Mouse (Mus musculus) heart, embryonic 12.5 days (tissue): Measurements from ENCODE around the gene Immp2l. TPM values are rescaled to one million over a fixed set of nuclear protein-coding genes. Genes with fewer than 3 reads are reported as not detected.

Experiments used
- ATAC-seq: fragments of 200-750 bp; cut with Nextera tagmentation; 2 replicates; pipeline ENCODE4 v1.8.0; 2017; ENCODE audit warnings: moderate TSS enrichment, moderate library complexity; ENCODE audit not compliant: insufficient number of reproducible peaks, low FRiP score
- H3K27ac ChIP-seq: fragments of 300-500 bp; sonication (generic); 2 replicates; pipeline ENCODE4 v1.5.1; 2016; ENCODE audit warnings: mild to moderate bottlenecking, moderate library complexity; ENCODE audit not compliant: poor library complexity, severe bottlenecking
- H3K27me3 ChIP-seq: fragments of 300-500 bp; sonication (generic); replicated peaks from 2 replicates; pipeline ENCODE4 v1.6.1; 2016; ENCODE audit warnings: mild to moderate bottlenecking, moderate library complexity
- H3K36me3 ChIP-seq: fragments of 300-500 bp; sonication (generic); 2 replicates; pipeline ENCODE4 v1.6.1; 2016; ENCODE audit warnings: mild to moderate bottlenecking, moderate library complexity
- H3K4me1 ChIP-seq: fragments of 300-500 bp; sonication (generic); replicated peaks from 2 replicates; pipeline ENCODE4 v1.6.1; 2016; ENCODE audit warnings: mild to moderate bottlenecking
- H3K4me2 ChIP-seq: fragments of 300-500 bp; sonication (generic); 2 replicates; pipeline ENCODE4 v1.6.1; 2016; ENCODE audit warnings: mild to moderate bottlenecking, moderate library complexity
- H3K4me3 ChIP-seq: fragments of 300-500 bp; sonication (generic); 2 replicates; pipeline ENCODE4 v1.5.1; 2016; ENCODE audit warnings: mild to moderate bottlenecking
- H3K9ac ChIP-seq: fragments of 300-500 bp; sonication (generic); 2 replicates; pipeline ENCODE4 v1.6.1; 2016; ENCODE audit warnings: mild to moderate bottlenecking, moderate library complexity
- H3K9me3 ChIP-seq: fragments of 300-500 bp; sonication (generic); replicated peaks from 2 replicates; pipeline ENCODE4 v1.6.1; 2016; ENCODE audit warnings: mild to moderate bottlenecking, moderate library complexity
- WGBS: fragments of 180-500 bp; shearing (Covaris S2); methylation state at CpG from one replicate; pipeline ENCODE4 v1.1.7; 2016; 5-methylcytosine and 5-hydroxymethylcytosine counted together
- polyA plus RNA-seq: library from polyadenylated mRNA; unstranded; fragments of >200 nt; fragmentation: Nextera tagmentation; extraction: Ambion mirVana; gene quantifications from 2 replicates; pipeline ENCODE4 v1.2.1, GENCODE M21; 2016

Gene Immp2l
- polyA plus RNA-seq, 1 experiment from 2014 or later = 12.4 TPM

DNA sequence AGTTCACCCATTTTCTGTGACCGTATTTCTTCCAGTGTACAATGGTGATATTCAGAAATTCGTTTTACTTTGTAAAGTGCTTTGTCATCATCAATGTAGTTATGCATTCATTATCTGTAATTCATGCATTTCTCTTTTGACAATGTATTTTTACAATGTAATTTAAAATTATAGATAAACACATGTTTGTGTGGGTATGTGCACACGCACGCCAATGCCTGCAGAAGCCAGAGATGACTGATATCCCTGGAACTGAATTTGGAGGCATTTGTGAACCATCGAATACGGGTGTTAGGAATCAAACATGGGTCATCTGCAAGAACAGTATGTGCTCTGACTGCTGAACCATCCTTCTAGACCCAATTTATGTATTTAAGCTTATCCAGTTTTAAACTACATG is 161.6 kb downstream of the Immp2l start:
- Histone ChIP-seq H3K27me3 (no peaks in the 10 kb centered on the region), H3K4me1 (peaks cover 4% of the 10 kb centered on the region; the same call in 1 of the 2 replicates), H3K27ac (no peak overlapping the region), H3K36me3 (no peaks in the 10 kb centered on the region), H3K4me2 (no peak overlapping the region), H3K9me3 (no peaks in the 10 kb centered on the region), H3K4me3 (no peak overlapping the region), H3K9ac (no peak overlapping the region)
- 89% methylated on average over 6 of the region's 6 CpGs for WGBS
- ATAC-seq = no peak

DNA sequence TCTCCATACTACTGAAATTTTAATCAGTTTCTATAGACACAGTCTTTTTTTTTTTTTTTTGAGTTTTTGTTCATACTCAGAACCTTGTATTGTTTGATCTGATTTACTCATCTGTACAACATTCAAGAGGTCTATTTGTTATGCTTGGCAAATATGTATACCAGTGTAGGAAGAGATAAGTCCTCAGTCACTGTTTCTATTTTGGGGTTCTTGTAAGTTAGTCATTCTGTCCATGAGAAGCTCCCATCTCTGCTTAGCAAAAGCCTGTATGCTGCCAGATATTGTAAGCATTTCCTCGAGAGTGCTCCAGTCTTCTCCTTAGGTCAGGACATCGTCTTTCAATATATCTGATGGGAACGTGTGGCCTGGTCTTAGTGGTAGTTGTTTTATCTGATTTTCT is 168.9 kb downstream of the Immp2l start:
- peaks cover 5% of the 10 kb centered on the region; the same call in 1 of the 2 replicates for H3K4me1 ChIP-seq
- H3K36me3 ChIP-seq = no peaks in the 10 kb centered on the region
- no peak overlapping the region for H3K4me3 ChIP-seq
- no peaks in the 10 kb centered on the region for H3K9me3 ChIP-seq
- no peak for ATAC-seq
- no peak overlapping the region for H3K27ac ChIP-seq
- H3K4me2 ChIP-seq = no peak overlapping the region
- H3K9ac ChIP-seq = no peak overlapping the region
- WGBS = 23% methylated on average over 3 of the region's 3 CpGs
- no peaks in the 10 kb centered on the region for H3K27me3 ChIP-seq

DNA sequence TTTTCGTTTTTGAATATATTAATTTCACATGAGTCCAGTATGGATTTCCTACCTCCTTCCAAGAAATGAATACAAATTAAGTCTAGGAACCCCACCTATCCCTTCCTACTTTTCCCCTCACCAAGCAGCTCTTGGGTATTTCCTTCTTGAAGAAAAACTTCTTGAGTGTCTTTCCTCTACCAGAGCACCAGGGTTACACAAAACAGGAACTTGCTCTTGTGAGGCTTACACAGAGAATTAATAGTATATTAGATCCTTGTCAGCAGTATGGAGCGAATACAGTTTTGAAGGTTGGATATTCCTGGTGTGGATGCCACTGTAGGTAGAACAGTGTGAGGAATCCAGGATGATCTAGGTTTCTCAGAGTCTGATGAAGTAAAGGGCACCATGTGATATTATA is 172.5 kb downstream of the Immp2l start:
- Histone ChIP-seq H3K27me3 (no peaks in the 10 kb centered on the region), H3K4me1 (peaks cover 5% of the 10 kb centered on the region; the same call in 1 of the 2 replicates), H3K9ac (no peak overlapping the region), H3K27ac (no peak overlapping the region), H3K4me2 (no peak overlapping the region), H3K4me3 (no peak overlapping the region), H3K9me3 (no peaks in the 10 kb centered on the region), H3K36me3 (no peaks in the 10 kb centered on the region)
- no peak for ATAC-seq
- 77% methylated on average over 2 of the region's 2 CpGs for WGBS

DNA sequence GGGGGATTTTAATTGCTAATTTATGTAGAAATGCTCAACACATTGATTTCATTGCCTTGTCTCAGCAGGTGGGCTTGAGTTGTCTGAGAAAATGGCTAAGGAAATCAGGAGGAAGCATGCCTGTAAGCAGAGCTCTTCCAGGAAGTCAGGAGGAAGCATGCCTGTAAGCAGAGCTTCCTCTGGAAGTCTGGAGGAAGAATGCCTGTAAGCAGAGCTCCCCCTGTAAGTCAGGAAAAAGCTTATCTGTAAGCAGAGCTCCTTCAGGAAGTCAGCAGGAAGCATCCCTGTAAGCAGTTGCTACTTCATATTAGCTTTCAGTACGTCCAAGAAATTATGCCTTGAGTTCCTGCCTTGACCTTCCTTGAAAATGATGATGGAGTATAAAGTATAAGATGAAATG is 191.3 kb downstream of the Immp2l start:
- Histone ChIP-seq H3K9ac (no peak overlapping the region), H3K27ac (no peak overlapping the region), H3K36me3 (no peaks in the 10 kb centered on the region), H3K9me3 (no peaks in the 10 kb centered on the region; the same call in 1 of the 2 replicates), H3K27me3 (no peaks in the 10 kb centered on the region), H3K4me1 (no peaks in the 10 kb centered on the region), H3K4me3 (no peak overlapping the region), H3K4me2 (no peak overlapping the region)
- WGBS = 39% methylated on average over 1 of the region's 1 CpGs
- no peak for ATAC-seq

DNA sequence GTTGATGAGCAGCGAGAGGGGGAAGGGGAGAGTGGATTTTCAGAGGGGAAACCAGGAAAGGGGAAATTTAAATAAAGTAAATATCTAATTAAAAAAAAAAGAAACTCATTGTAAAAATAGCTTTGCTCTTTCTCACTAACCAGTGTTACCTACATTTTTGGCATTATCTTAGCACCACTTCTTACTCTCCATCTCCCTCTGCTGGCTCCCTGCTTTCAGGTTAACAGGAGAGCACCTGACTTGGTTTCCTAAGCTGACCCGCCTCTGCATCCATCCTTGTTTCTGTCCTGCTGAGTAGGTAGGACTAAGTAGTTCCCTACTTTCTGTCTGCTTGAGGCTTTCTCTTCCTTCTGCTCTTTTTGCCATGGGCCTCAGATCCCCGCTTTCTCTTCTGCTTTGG is 198.0 kb downstream of the Immp2l start:
- Histone ChIP-seq H3K4me1 (no peaks in the 10 kb centered on the region), H3K9me3 (no peaks in the 10 kb centered on the region), H3K27ac (no peak overlapping the region), H3K36me3 (no peaks in the 10 kb centered on the region), H3K9ac (no peak overlapping the region), H3K4me2 (no peak overlapping the region), H3K4me3 (no peak overlapping the region), H3K27me3 (no peaks in the 10 kb centered on the region)
- 56% methylated on average over 3 of the region's 3 CpGs for WGBS
- no peak for ATAC-seq

DNA sequence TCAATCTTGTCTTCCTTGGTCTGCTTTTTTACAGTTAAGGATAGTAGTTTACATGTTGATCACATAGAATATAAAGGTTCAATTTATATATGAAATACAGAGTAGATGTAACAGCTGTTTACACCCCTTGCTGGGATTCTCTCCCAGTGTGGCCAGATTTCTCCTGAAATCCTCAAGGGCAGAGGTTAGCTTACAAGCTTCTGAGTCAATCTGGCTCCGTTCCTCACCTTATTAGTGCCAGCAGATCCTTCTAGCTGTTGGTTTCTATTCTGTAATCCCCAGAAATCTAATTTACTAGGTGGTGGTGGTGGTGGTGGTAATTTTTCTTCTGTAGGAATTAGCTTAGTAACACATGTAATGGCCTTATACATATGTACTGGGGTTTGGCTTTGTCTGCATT is 199.8 kb downstream of the Immp2l start:
- H3K36me3 ChIP-seq = no peaks in the 10 kb centered on the region
- no peak overlapping the region for H3K9ac ChIP-seq
- no peak overlapping the region for H3K4me3 ChIP-seq
- no peaks in the 10 kb centered on the region for H3K9me3 ChIP-seq
- ATAC-seq = no peak
- H3K27me3 ChIP-seq = no peaks in the 10 kb centered on the region
- no peak overlapping the region for H3K27ac ChIP-seq
- H3K4me1 ChIP-seq = no peaks in the 10 kb centered on the region
- H3K4me2 ChIP-seq = no peak overlapping the region
- 83% methylated on average over 1 of the region's 1 CpGs for WGBS

DNA sequence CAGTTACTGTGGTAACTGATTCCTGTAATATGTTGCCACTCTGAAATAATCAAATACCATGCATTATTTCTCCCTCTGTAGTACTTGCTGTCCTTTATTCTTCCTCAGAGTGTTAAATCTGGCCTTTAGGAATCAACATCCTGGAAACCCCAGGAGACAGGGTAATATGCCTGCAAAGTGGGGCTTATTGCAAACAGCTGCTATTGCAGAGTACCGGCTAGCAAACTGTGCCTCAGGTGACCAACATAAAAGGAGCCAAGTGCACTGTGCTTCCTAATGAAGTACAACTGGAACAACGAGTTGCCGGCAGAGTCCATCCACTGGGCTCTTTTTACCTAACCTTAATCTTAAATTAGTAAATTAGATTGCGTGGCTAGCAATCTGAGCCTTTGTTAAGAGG is 200.6 kb downstream of the Immp2l start:
- Histone ChIP-seq H3K4me1 (no peaks in the 10 kb centered on the region), H3K4me2 (no peak overlapping the region), H3K4me3 (no peak overlapping the region), H3K9ac (no peak overlapping the region), H3K27ac (no peak overlapping the region), H3K9me3 (no peaks in the 10 kb centered on the region), H3K36me3 (no peaks in the 10 kb centered on the region), H3K27me3 (no peaks in the 10 kb centered on the region)
- no peak for ATAC-seq
- WGBS = 77% methylated on average over 4 of the region's 4 CpGs

DNA sequence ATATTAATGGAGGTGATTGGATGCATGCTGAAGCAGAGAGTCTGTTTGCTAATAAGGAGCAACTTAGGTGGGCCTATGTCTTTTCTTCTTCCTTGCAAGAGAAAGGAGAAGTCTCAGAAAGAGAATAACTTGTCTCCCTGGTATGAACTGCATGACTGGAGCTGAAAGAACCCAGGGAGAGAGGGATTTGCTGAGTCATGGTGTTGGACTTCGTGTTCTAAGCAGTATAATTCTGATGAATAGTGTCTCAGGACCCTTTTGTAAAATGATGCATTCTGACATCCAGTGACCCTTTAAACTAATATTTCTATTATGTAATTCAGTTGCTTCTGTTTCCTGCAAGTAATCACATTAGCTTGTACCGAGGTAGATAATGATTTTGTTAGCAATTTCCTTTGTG is 208.1 kb downstream of the Immp2l start:
- H3K27ac ChIP-seq = no peak overlapping the region
- 72% methylated on average over 2 of the region's 2 CpGs for WGBS

DNA sequence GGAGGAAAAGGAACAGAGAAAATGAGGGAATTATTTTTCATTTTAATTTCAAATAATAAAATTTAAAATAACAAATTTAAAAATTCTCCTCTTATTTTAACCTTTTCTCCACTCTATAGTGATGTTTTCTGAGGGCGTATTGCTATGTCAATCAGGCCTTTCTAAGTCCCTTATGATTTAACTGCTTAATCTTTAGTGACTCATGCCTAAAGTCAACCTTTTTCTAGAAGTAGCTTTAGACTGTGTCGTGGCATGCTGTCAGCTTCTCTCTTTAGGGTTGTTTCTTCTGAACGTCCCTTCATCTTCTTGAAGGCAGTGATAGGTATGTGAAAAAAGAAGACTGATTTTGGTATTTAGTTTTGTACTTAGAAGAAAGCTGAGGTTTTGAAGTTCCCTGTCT is 214.0 kb downstream of the Immp2l start:
- Histone ChIP-seq H3K27me3 (no peaks in the 10 kb centered on the region), H3K27ac (no peak overlapping the region), H3K9me3 (no peaks in the 10 kb centered on the region), H3K4me3 (no peak overlapping the region), H3K36me3 (no peaks in the 10 kb centered on the region), H3K4me1 (no peaks in the 10 kb centered on the region), H3K9ac (no peak overlapping the region), H3K4me2 (no peak overlapping the region)
- ATAC-seq = no peak
- WGBS = 54% methylated on average over 3 of the region's 3 CpGs

More for the DNA sequence above, 208.1 kb downstream of the Immp2l start:
- no peaks in the 10 kb centered on the region for H3K27me3 ChIP-seq
- no peak for ATAC-seq
- no peak overlapping the region for H3K9ac ChIP-seq
- no peaks in the 10 kb centered on the region for H3K4me1 ChIP-seq
- no peaks in the 10 kb centered on the region for H3K36me3 ChIP-seq
- no peaks in the 10 kb centered on the region for H3K9me3 ChIP-seq
- H3K4me2 ChIP-seq = no peak overlapping the region
- H3K4me3 ChIP-seq = no peak overlapping the region

DNA sequence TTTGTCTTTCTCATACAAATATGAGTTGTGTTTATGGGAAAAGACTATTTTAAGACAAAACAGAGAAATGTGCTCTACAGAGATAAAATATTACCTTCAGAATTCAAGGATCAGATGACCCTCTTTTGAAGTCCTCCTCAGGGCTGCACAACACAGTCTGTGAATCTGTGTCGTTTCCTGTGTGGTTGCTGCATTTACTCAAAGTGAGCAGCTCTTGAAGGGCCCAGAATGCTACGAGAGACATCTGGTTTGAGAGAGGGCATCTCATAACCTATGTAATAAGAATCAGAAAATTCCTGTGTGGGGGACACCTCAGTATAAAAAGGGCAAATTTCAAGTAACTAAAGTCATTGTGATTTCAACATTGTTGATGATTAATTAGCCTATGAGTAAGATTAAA is 217.3 kb downstream of the Immp2l start:
- Histone ChIP-seq H3K4me3 (no peak overlapping the region), H3K36me3 (no peaks in the 10 kb centered on the region), H3K9ac (no peak overlapping the region), H3K27me3 (no peaks in the 10 kb centered on the region), H3K9me3 (no peaks in the 10 kb centered on the region), H3K4me2 (no peak overlapping the region), H3K4me1 (no peaks in the 10 kb centered on the region), H3K27ac (no peak overlapping the region)
- no peak for ATAC-seq
- WGBS = 61% methylated on average over 2 of the region's 2 CpGs

DNA sequence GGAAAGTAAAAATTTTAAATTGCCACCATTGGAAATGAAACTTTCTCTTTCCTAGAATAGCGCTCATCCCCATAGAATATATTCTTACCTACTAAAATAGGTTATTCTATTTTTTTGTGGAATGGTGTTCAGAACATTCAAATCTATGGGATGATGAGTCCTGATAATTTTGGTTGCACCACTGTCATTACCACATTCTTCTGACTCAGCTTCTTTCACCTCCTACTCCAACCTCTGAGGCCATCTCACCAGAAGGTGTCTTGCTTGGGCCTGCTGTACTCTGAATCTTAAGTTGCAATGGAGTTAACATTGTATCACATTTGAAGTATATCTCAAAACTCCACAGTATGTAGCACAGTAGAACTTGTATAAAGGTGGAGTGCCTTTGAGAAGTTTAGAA is 224.4 kb downstream of the Immp2l start:
- no peak overlapping the region for H3K4me2 ChIP-seq
- WGBS = 100% methylated on average over 1 of the region's 1 CpGs

DNA sequence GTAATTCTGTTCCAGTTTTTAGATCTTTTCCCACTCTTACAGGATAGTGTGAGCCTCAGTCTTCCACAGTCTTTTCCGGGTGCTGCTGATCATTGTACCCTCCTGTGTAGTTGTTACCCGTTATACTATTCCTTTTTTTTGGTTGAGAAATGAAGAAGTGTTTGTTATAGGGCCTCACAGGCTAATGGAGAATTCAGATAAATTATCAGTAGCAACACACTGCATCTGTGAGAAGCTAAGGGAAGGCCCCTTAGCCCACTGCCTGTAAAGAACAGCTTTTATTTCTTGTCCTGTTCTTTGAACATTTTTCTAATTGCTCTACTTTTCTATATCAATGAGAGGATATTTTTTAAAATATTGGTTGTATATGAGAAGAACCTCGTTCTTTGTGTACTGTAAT is 226.2 kb downstream of the Immp2l start:
- ATAC-seq = no peak
- Histone ChIP-seq H3K4me2 (no peak overlapping the region), H3K27me3 (no peaks in the 10 kb centered on the region), H3K9me3 (no peaks in the 10 kb centered on the region), H3K4me1 (no peaks in the 10 kb centered on the region), H3K36me3 (no peaks in the 10 kb centered on the region), H3K9ac (no peak overlapping the region), H3K27ac (no peak overlapping the region), H3K4me3 (no peak overlapping the region)
- 75% methylated on average over 3 of the region's 3 CpGs for WGBS

More for the DNA sequence above, 224.4 kb downstream of the Immp2l start:
- no peaks in the 10 kb centered on the region for H3K9me3 ChIP-seq
- no peak overlapping the region for H3K27ac ChIP-seq
- H3K27me3 ChIP-seq = no peaks in the 10 kb centered on the region
- H3K4me1 ChIP-seq = no peaks in the 10 kb centered on the region
- H3K4me3 ChIP-seq = no peak overlapping the region
- H3K9ac ChIP-seq = no peak overlapping the region
- no peak for ATAC-seq
- no peaks in the 10 kb centered on the region for H3K36me3 ChIP-seq
